Mouse (Mus musculus) limb, embryonic 14.5 days (tissue): Measurements from ENCODE around the gene Zfp37. TPM values are rescaled to one million over a fixed set of nuclear protein-coding genes. Genes with fewer than 3 reads are reported as not detected.

Experiments
- ATAC-seq: fragments of 200-750 bp; cut with Nextera tagmentation; 2 replicates; pipeline ENCODE4 v1.8.0; 2017; ENCODE audit warnings: low read depth, moderate number of reproducible peaks, moderate TSS enrichment; ENCODE audit not compliant: low FRiP score
- DNase-seq: peaks from one replicate; pipeline ENCODE4 v3.0.0-alpha.2; 2015; ENCODE audit warnings: low spot score
- H3K27ac ChIP-seq: fragments of 300-500 bp; sonication (generic); replicated peaks from 2 replicates; pipeline ENCODE4 v1.5.1; 2014; ENCODE audit warnings: low read depth, mild to moderate bottlenecking, low read length, moderate library complexity, mixed read lengths
- H3K27me3 ChIP-seq: fragments of 300-500 bp; sonication (generic); 2 replicates; pipeline ENCODE4 v1.6.1; 2014; ENCODE audit warnings: low read length, mixed read lengths; ENCODE audit not compliant: control insufficient read depth, insufficient read depth
- H3K36me3 ChIP-seq: fragments of 300-500 bp; sonication (generic); 2 replicates; pipeline ENCODE4 v1.6.1; 2014; ENCODE audit warnings: mild to moderate bottlenecking, low read length, moderate library complexity, mixed read lengths; ENCODE audit not compliant: control insufficient read depth, insufficient read depth
- H3K4me1 ChIP-seq: fragments of 300-500 bp; sonication (generic); 2 replicates; pipeline ENCODE4 v1.6.1; 2014; ENCODE audit warnings: antibody characterized with exemption, low read length, mixed read lengths; ENCODE audit not compliant: control insufficient read depth, insufficient read depth
- H3K4me2 ChIP-seq: fragments of 300-500 bp; sonication (generic); replicated peaks from 2 replicates; pipeline ENCODE4 v1.6.1; 2014; ENCODE audit warnings: low read depth, mild to moderate bottlenecking, low read length, moderate library complexity; ENCODE audit not compliant: severe bottlenecking
- H3K4me3 ChIP-seq: fragments of 300-500 bp; sonication (generic); replicated peaks from 2 replicates; pipeline ENCODE4 v1.5.1; 2014; ENCODE audit warnings: low read length
- H3K9ac ChIP-seq: fragments of 300-500 bp; sonication (generic); 2 replicates; pipeline ENCODE4 v1.6.1; 2014; ENCODE audit warnings: mild to moderate bottlenecking, low read depth, low read length, moderate library complexity; ENCODE audit not compliant: severe bottlenecking
- H3K9me3 ChIP-seq: fragments of 300-500 bp; sonication (generic); 2 replicates; pipeline ENCODE4 v1.6.1; 2016; ENCODE audit warnings: low read length; ENCODE audit not compliant: control insufficient read depth
- POLR2A ChIP-seq: fragments of 200-500 bp; IDR thresholded peaks from 2 replicates; pipeline ENCODE4 v1.8.0; 2012; ENCODE audit warnings: inconsistent platforms, mild to moderate bottlenecking, moderate library complexity, borderline replicate concordance; ENCODE audit not compliant: insufficient read depth, insufficient read length; ENCODE audit errors: extremely low read depth
- WGBS: fragments of 180-500 bp; shearing (Covaris S2); extraction: QIAGEN DNeasy Blood & Tissue Kit; methylation state at CpG from one replicate; pipeline ENCODE4 v1.1.7; 2014; 5-methylcytosine and 5-hydroxymethylcytosine counted together
- polyA plus RNA-seq, 2 experiments: library from polyadenylated mRNA; depleted of rRNA in 1 of 2; stranded (reverse) in 1 of 2; unstranded in 1 of 2; fragments of >200 nt; fragmentation: Nextera tagmentation in 1 of 2; extraction: Ambion mirVana in 1 of 2; gene quantifications; 2 replicates each; pipeline versions ENCODE4 v1.2.1 to v1.2.3; 2012 to 2014

The Zfp37 gene
- polyA plus RNA-seq, 2 experiments = 7.2 to 9.5 TPM

- no peak overlapping the region for H3K4me2 ChIP-seq
- H3K36me3 ChIP-seq = no peaks in the 10 kb centered on the region
- no peaks in the 10 kb centered on the region for H3K9me3 ChIP-seq
- WGBS = 32% methylated on average over 3 of the region's 3 CpGs
- no peak overlapping the region for H3K9ac ChIP-seq
- no peaks in the 10 kb centered on the region for H3K4me1 ChIP-seq
- H3K27ac ChIP-seq = no peak overlapping the region
- no peaks in the 10 kb centered on the region for H3K27me3 ChIP-seq
- ATAC-seq (no peak), DNase-seq (no peak)
- no peak overlapping the region for H3K4me3 ChIP-seq
- TF ChIP-seq POLR2A = no peak
Observed at GRCm38 (mm10) chr4:62250896-62251544, 20.2 kb upstream of the Zfp37 start.

GRCm38 (mm10) chr4:62248328-62248727 is 17.5 kb upstream of the Zfp37 start:
- H3K4me3 ChIP-seq = no peak overlapping the region
- H3K36me3 ChIP-seq = no peaks in the 10 kb centered on the region
- ATAC-seq (no peak), DNase-seq (no peak)
- H3K4me2 ChIP-seq = no peak overlapping the region
- 31% methylated on average over 4 of the region's 4 CpGs for WGBS
- no peak overlapping the region for H3K27ac ChIP-seq
- TF ChIP-seq POLR2A = no peak
- no peak overlapping the region for H3K9ac ChIP-seq
- H3K27me3 ChIP-seq = no peaks in the 10 kb centered on the region
- no peaks in the 10 kb centered on the region for H3K9me3 ChIP-seq
- H3K4me1 ChIP-seq = no peaks in the 10 kb centered on the region

- WGBS = 70% methylated on average over 6 of the region's 6 CpGs
- DNase-seq (no peak), ATAC-seq (no peak)
Observed at GRCm38 (mm10) chr4:62240586-62240985, 9.7 kb upstream of the Zfp37 start.

GRCm38 (mm10) chr4:62230153-62230552 is 694 bp downstream of the Zfp37 start:
- H3K9me3 ChIP-seq = no peaks in the 10 kb centered on the region
- H3K4me1 ChIP-seq = no peaks in the 10 kb centered on the region
- no peak overlapping the region for H3K9ac ChIP-seq
- H3K4me2 ChIP-seq = no peak overlapping the region
- no peaks in the 10 kb centered on the region for H3K27me3 ChIP-seq
- H3K36me3 ChIP-seq = no peaks in the 10 kb centered on the region
- no peak for DNase-seq
- 62% methylated on average over 1 of the region's 1 CpGs for WGBS
- H3K27ac ChIP-seq = no peak overlapping the region
- no peak for ATAC-seq
- H3K4me3 ChIP-seq = no peak overlapping the region
- TF ChIP-seq POLR2A = no peak

More at GRCm38 (mm10) chr4:62240586-62240985, 9.7 kb upstream of the Zfp37 start:
- no peak overlapping the region for H3K4me2 ChIP-seq
- H3K9ac ChIP-seq = no peak overlapping the region
- no peak overlapping the region for H3K27ac ChIP-seq
- no peaks in the 10 kb centered on the region for H3K27me3 ChIP-seq
- no peaks in the 10 kb centered on the region for H3K4me1 ChIP-seq
- no peak overlapping the region for H3K4me3 ChIP-seq
- no peaks in the 10 kb centered on the region for H3K36me3 ChIP-seq
- H3K9me3 ChIP-seq = no peaks in the 10 kb centered on the region
- no peak for TF ChIP-seq POLR2A

GRCm38 (mm10) chr4:62229448-62229847 is 1.4 kb downstream of the Zfp37 start:
- WGBS = 88% methylated on average over 7 of the region's 7 CpGs
- Histone ChIP-seq H3K36me3 (no peaks in the 10 kb centered on the region), H3K4me2 (no peak overlapping the region), H3K9me3 (no peaks in the 10 kb centered on the region), H3K4me1 (no peaks in the 10 kb centered on the region), H3K9ac (no peak overlapping the region), H3K27ac (no peak overlapping the region), H3K4me3 (no peak overlapping the region), H3K27me3 (no peaks in the 10 kb centered on the region)
- no peak for TF ChIP-seq POLR2A
- no peak for ATAC-seq
- no peak for DNase-seq
